Mouse (Mus musculus) embryonic facial prominence, embryonic 11.5 days (tissue): ENCODE data around the gene Tmem39a. TPM values are rescaled to one million over a fixed set of nuclear protein-coding genes. Genes with fewer than 3 reads are reported as not detected.
A peak's percentile ranks its signal among the peaks of the same experiment; 100 is the strongest.

Source experiments
- ATAC-seq: fragments of 200-750 bp; cut with Nextera tagmentation; replicated peaks from 2 replicates; pipeline ENCODE4 v1.8.0; 2017; ENCODE audit warnings: low read depth; ENCODE audit not compliant: insufficient number of reproducible peaks, low FRiP score, low TSS enrichment
- DNase-seq: peaks from one replicate; pipeline ENCODE4 v3.0.0-alpha.2; 2015; ENCODE audit warnings: low spot score
- H3K27ac ChIP-seq: fragments of 300-500 bp; sonication (generic); replicated peaks from 2 replicates; pipeline ENCODE4 v1.5.1; 2014; ENCODE audit warnings: mild to moderate bottlenecking, low read depth, low read length, control low read depth
- H3K27me3 ChIP-seq: fragments of 300-500 bp; sonication (generic); 2 replicates; pipeline ENCODE4 v1.6.1; 2014; ENCODE audit warnings: mild to moderate bottlenecking, low read length, moderate library complexity, mixed read lengths; ENCODE audit not compliant: control insufficient read depth, insufficient read depth
- H3K36me3 ChIP-seq: fragments of 300-500 bp; sonication (generic); replicated peaks from 2 replicates; pipeline ENCODE4 v1.6.1; 2014; ENCODE audit warnings: low read depth, mild to moderate bottlenecking, low read length, moderate library complexity, mixed read lengths; ENCODE audit not compliant: control insufficient read depth, insufficient read depth
- H3K4me1 ChIP-seq: fragments of 300-500 bp; sonication (generic); 2 replicates; pipeline ENCODE4 v1.6.1; 2014; ENCODE audit warnings: low read length, mixed read lengths; ENCODE audit not compliant: control insufficient read depth, insufficient read depth
- H3K4me2 ChIP-seq: fragments of 300-500 bp; sonication (generic); 2 replicates; pipeline ENCODE4 v1.6.1; 2014; ENCODE audit warnings: low read depth, mild to moderate bottlenecking, control low read depth, low read length, moderate library complexity
- H3K4me3 ChIP-seq: fragments of 300-500 bp; sonication (generic); 2 replicates; pipeline ENCODE4 v1.5.1; 2014; ENCODE audit warnings: low read depth, low read length, control low read depth
- H3K9ac ChIP-seq: fragments of 300-500 bp; sonication (generic); replicated peaks from 2 replicates; pipeline ENCODE4 v1.6.1; 2014; ENCODE audit warnings: mild to moderate bottlenecking, control low read depth, low read length
- H3K9me3 ChIP-seq: fragments of 300-500 bp; sonication (generic); replicated peaks from 2 replicates; pipeline ENCODE4 v1.6.1; 2016; ENCODE audit warnings: mild to moderate bottlenecking, low read length, inconsistent platforms, mixed read lengths; ENCODE audit not compliant: control insufficient read depth
- WGBS: fragments of 180-500 bp; shearing (Covaris S2); extraction: QIAGEN DNeasy Blood & Tissue Kit; methylation state at CpG from one replicate; pipeline ENCODE4 v1.1.7; 2014; 5-methylcytosine and 5-hydroxymethylcytosine counted together
- polyA plus RNA-seq: library from polyadenylated mRNA; unstranded; fragments of >200 nt; fragmentation: Nextera tagmentation; extraction: Ambion mirVana; gene quantifications from 2 replicates; pipeline ENCODE4 v1.2.1, GENCODE M21; 2014

Tmem39a gene
- polyA plus RNA-seq, 1 experiment from 2014 or later, result 107 TPM

GRCm38 (mm10) chr16:38538716-38539380 lies 19.6 kb upstream of the Tmem39a start:
- H3K9me3 ChIP-seq, result no peaks in the 10 kb centered on the region
- H3K27ac ChIP-seq, result no peak overlapping the region
- WGBS, result 89% methylated on average over 13 of the region's 13 CpGs
- no peaks in the 10 kb centered on the region for H3K4me1 ChIP-seq
- DNase-seq (no peak), ATAC-seq (no peak)
- H3K36me3 ChIP-seq, result peaks cover 7% of the 10 kb centered on the region
- H3K27me3 ChIP-seq, result no peaks in the 10 kb centered on the region
- H3K9ac ChIP-seq, result no peak overlapping the region
- no peak overlapping the region for H3K4me3 ChIP-seq
- H3K4me2 ChIP-seq, result no peak overlapping the region

- Histone ChIP-seq H3K9me3 (no peaks in the 10 kb centered on the region), H3K4me3 (no peak overlapping the region), H3K4me1 (no peaks in the 10 kb centered on the region), H3K27me3 (no peaks in the 10 kb centered on the region), H3K27ac (no peak overlapping the region), H3K4me2 (no peak overlapping the region), H3K9ac (no peak overlapping the region), H3K36me3 (no peaks in the 10 kb centered on the region)
- ATAC-seq (no peak), DNase-seq (no peak)
- 85% methylated on average over 1 of the region's 1 CpGs for WGBS
These were observed 10.5 kb upstream of the Tmem39a start for GRCm38 (mm10) chr16:38548000-38548399.

- Histone ChIP-seq H3K9me3 (no peaks in the 10 kb centered on the region), H3K36me3 (no peaks in the 10 kb centered on the region), H3K4me1 (no peaks in the 10 kb centered on the region), H3K27ac (0 out of 2 replicates have a peak within 1 kb of the TSS, but pooled peaks have one; percentile 31), H3K4me2 (peak within 1 kb of the TSS; percentile 79), H3K27me3 (no peaks in the 10 kb centered on the region), H3K4me3 (peak within 1 kb of the TSS; percentile 79), H3K9ac (peak within 1 kb of the TSS; percentile 89)
- WGBS, result 3% methylated on average over 54 of the region's 54 CpGs
- peak; percentile 88 for DNase-seq
- peak; percentile 93 for ATAC-seq
These were observed 8.8 kb upstream of the Tmem39a start, which contains the start of gene Poglut1 for GRCm38 (mm10) chr16:38549479-38550396. Gene Poglut1, minus strand, starts transcription at chr16:38550258.

- no peaks in the 10 kb centered on the region for H3K27me3 ChIP-seq
- ATAC-seq, result no peak
- 72% methylated on average over 3 of the region's 3 CpGs for WGBS
These were observed 2.5 kb upstream of the Tmem39a start for GRCm38 (mm10) chr16:38555988-38556387.

GRCm38 (mm10) chr16:38562131-38562967 lies 3.9 kb downstream of the Tmem39a start:
- WGBS, result 8% methylated on average over 37 of the region's 37 CpGs
- peak; percentile 95 for ATAC-seq

More at GRCm38 (mm10) chr16:38555988-38556387, 2.5 kb upstream of the Tmem39a start:
- no peak overlapping the region for H3K9ac ChIP-seq
- DNase-seq, result no peak
- no peak overlapping the region for H3K4me3 ChIP-seq
- no peaks in the 10 kb centered on the region for H3K36me3 ChIP-seq
- no peaks in the 10 kb centered on the region for H3K9me3 ChIP-seq
- H3K27ac ChIP-seq, result no peak overlapping the region
- H3K4me1 ChIP-seq, result no peaks in the 10 kb centered on the region
- H3K4me2 ChIP-seq, result no peak overlapping the region

DNA sequence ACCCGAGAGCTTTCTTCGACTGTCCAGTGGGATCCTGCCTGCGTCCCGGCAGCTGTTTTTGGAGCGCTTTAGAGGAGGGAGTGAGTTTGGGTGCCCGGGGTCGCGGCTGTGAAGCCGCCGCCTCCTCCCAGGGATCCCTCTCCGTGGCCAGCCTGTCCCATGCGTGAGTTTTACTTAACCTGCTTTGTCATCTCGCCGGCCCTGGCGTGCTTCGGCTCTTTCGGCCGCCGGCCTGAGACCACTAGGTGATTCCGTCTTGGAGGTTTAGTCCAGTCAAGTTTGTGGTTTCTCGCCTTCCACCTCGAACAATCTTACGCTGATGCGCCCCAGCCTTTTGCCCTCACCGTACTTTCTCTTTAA lies 4.5 kb downstream of the Tmem39a start:
- Histone ChIP-seq H3K27ac (no peak overlapping the region; the same call in 1 of the 2 replicates), H3K9ac (peak overlapping the region; percentile 74), H3K4me2 (peak overlapping the region; percentile 39), H3K4me1 (no peaks in the 10 kb centered on the region; the same call in 1 of the 2 replicates), H3K36me3 (no peaks in the 10 kb centered on the region), H3K27me3 (no peaks in the 10 kb centered on the region), H3K9me3 (no peaks in the 10 kb centered on the region), H3K4me3 (peak overlapping the region; percentile 69)
- no peak for DNase-seq
- WGBS, result under 1% methylated on average over 25 of the region's 25 CpGs
- ATAC-seq, result no peak; the same call in 1 of the 2 replicates

More at GRCm38 (mm10) chr16:38562131-38562967, 3.9 kb downstream of the Tmem39a start:
- H3K27ac ChIP-seq, result no peak overlapping the region; the same call in 1 of the 2 replicates
- no peaks in the 10 kb centered on the region for H3K36me3 ChIP-seq
- H3K9ac ChIP-seq, result peak overlapping the region; percentile 74
- H3K9me3 ChIP-seq, result no peaks in the 10 kb centered on the region
- H3K4me3 ChIP-seq, result peak overlapping the region; percentile 69
- H3K4me2 ChIP-seq, result peak overlapping the region; percentile 14
- H3K4me1 ChIP-seq, result no peaks in the 10 kb centered on the region; the same call in 1 of the 2 replicates
- H3K27me3 ChIP-seq, result no peaks in the 10 kb centered on the region
- peak; percentile 97 for DNase-seq

GRCm38 (mm10) chr16:38563516-38563915 lies 5.0 kb downstream of the Tmem39a start:
- H3K9ac ChIP-seq, result peak overlapping the region; percentile 74
- peak overlapping the region; percentile 39 for H3K4me2 ChIP-seq
- H3K36me3 ChIP-seq, result no peaks in the 10 kb centered on the region
- ATAC-seq (no peak), DNase-seq (no peak)
- no peaks in the 10 kb centered on the region for H3K9me3 ChIP-seq
- H3K27me3 ChIP-seq, result no peaks in the 10 kb centered on the region
- no peak overlapping the region for H3K27ac ChIP-seq
- peak overlapping the region; percentile 69 for H3K4me3 ChIP-seq
- WGBS, result 34% methylated on average over 10 of the region's 10 CpGs
- H3K4me1 ChIP-seq, result no peaks in the 10 kb centered on the region; the same call in 1 of the 2 replicates
